Mouse (Mus musculus): ENCODE data around the gene Vma21.

DNA sequence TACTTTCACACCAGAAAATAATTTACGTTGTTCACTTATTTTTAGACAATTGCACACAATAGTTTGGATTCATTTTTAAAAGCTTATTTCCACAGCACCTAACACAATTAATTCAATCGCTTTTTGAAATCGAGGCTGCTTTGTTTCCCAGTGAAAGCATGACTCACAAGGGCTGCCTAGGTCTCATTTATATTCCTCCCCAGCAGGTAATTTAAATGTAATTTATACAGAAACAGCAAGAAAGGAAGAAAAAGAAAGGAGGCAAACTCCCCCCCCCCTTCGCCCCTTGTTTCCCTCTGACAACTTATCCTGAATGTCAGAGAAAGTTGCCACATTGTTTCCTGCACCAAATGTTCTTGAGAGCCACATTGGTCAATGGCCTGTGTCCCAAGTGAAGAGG is 23.2 kb downstream of the Vma21 start:
- TF ChIP-seq CTCF (IDR thresholded peaks at IDR 0.05; ENCODE audit: low read depth), result no peak
- TF ChIP-seq EP300 (IDR thresholded peaks at IDR 0.05; ENCODE audit: low read depth), result no peak
